Mouse (Mus musculus) E14TG2a.4 (cell line): Measurements from ENCODE around the gene Serinc5.

Experiments used
- CTCF ChIP-seq: conservative IDR thresholded peaks from 2 replicates; pipeline ENCODE4 v1.5.1; 2014; ENCODE audit warnings: low read length
- NANOG ChIP-seq: IDR thresholded peaks from 2 replicates; pipeline ENCODE4 v1.6.1; 2014; ENCODE audit warnings: borderline replicate concordance, low read length, mixed read lengths
- POU5F1 ChIP-seq: IDR thresholded peaks from 2 replicates; pipeline ENCODE4 v1.6.1; 2014; ENCODE audit warnings: low read length, borderline replicate concordance

DNA sequence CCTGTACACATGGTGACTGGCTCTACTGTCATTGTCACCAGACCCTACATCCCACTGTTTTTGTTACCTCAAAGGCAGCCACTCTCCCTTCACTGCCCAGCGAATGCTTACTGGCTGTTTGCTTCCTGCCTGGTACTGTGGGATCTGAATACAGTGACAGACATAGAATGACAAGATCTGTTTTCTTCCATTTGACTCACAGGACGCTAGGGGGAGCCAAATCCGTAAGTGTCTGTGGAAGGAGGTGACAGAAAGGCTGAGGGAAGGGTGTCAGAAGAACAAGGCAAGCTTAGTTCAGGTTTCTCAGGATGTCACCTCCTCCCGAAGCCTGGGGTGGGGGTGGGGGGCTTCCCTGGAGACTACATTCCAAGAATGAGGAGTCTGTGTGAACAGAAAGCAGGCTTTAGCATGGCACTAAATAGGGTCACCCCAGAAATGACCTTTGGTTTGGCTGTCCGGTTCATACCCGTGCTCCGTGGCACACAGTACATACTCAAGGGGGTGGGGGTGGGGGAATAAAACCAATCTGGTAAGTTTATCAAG lies 140.2 kb downstream of the Serinc5 start:
- TF ChIP-seq CTCF (peak; percentile 57), POU5F1 (no peak), NANOG (no peak)
